Mouse (Mus musculus): ENCODE measurements around the gene Dusp16. TPM values are rescaled to one million over a fixed set of nuclear protein-coding genes. Genes with fewer than 3 reads are reported as not detected.
A peak's percentile ranks its signal among the peaks of the same experiment; 100 is the strongest.
"Not testable (repeated sequence)": the region's sequence is repeated elsewhere in the genome, so short reads cannot be mapped to it uniquely, and the experiment has no call there.

The Dusp16 gene
- polyA plus RNA-seq, 1 experiment from 2014 or later = 14.9 TPM

DNA sequence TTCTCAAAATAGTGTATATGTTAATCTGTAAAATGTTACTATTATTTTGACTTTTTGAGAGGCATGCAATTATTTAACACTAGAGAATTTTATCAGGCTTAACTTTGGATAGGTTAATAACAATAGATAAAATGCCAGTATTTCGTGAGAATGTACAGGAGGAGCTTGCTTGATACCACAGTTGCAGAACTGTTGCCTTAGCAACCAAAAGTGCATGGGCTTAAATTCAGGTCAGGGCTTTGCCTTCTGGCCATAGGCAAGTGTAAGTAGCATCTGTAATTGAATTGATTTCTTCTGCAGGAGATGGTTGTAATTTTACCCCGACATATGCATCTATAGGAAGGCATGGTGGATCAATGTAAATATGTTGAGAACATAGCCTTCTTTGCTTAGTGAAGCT is 107.4 kb downstream of the Dusp16 start:
- Histone ChIP-seq H3K9ac (ENCODE audit: low read length) (no peak overlapping the region; the same call in 1 of the 2 replicates), H3K4me2 (ENCODE audit: low read depth, low read length) (no peak overlapping the region), H3K27me3 (ENCODE audit: control insufficient read depth, insufficient read depth, low read length) (no peaks in the 10 kb centered on the region), H3K4me3 (ENCODE audit: low read length) (no peak overlapping the region), H3K9me3 (replicated peaks; ENCODE audit: control insufficient read depth, low read length) (no peaks in the 10 kb centered on the region), H3K36me3 (ENCODE audit: control insufficient read depth, insufficient read depth) (0 out of 2 replicates have a peak, but pooled peaks cover 2% of the 10 kb centered on the region), H3K4me1 (ENCODE audit: control insufficient read depth, insufficient read depth, low read length) (no peaks in the 10 kb centered on the region), H3K27ac (ENCODE audit: low read length) (no peak overlapping the region)
- ATAC-seq (replicated peaks; ENCODE audit: extremely low read depth, insufficient read depth, low FRiP score) = no peak
- 65% methylated on average over 2 of the region's 2 CpGs for WGBS

DNA sequence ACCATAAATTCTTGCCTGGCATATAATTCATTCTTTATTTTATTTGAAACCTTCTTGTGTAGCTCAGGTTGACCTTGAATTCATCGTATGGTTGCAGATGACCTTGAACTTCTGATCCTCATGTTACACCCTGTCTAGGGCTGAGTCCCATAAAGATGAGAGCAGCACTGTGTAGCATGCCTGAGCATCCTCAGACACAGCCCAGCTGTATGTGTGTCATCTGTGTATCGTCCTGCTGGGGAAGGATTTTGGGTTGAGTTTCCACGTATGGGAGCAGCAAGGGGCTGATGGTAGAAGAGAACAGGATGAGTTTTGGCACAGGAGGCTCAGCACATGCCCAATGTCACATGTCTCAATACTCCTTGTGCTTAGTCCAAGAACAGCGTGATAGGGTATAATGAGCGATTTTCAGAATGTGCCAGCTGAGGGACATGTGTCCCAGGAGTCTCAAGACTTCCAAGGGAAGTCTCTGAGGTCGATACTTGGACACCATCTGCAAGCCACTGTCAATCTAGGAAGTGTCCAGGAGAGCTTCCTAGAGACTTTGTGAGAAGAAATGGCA is 108.0 kb downstream of the Dusp16 start:
- Histone ChIP-seq H3K4me3 (ENCODE audit: low read length) (no peak overlapping the region), H3K4me2 (ENCODE audit: low read depth, low read length) (no peak overlapping the region), H3K9ac (ENCODE audit: low read length) (no peak overlapping the region), H3K27ac (ENCODE audit: low read length) (no peak overlapping the region), H3K4me1 (ENCODE audit: control insufficient read depth, insufficient read depth, low read length) (no peaks in the 10 kb centered on the region), H3K9me3 (replicated peaks; ENCODE audit: control insufficient read depth, low read length) (no peaks in the 10 kb centered on the region), H3K27me3 (ENCODE audit: control insufficient read depth, insufficient read depth, low read length) (no peaks in the 10 kb centered on the region), H3K36me3 (ENCODE audit: control insufficient read depth, insufficient read depth) (0 out of 2 replicates have a peak, but pooled peaks cover 2% of the 10 kb centered on the region)
- WGBS = 65% methylated on average over 6 of the region's 6 CpGs
- no peak for ATAC-seq (replicated peaks; ENCODE audit: extremely low read depth, insufficient read depth, low FRiP score)

- ATAC-seq (replicated peaks; ENCODE audit: extremely low read depth, insufficient read depth, low FRiP score); H3K4me3 ChIP-seq (ENCODE audit: low read length); H3K4me2 ChIP-seq (ENCODE audit: low read depth, low read length); H3K36me3 ChIP-seq (ENCODE audit: control insufficient read depth, insufficient read depth); H3K27ac ChIP-seq (ENCODE audit: low read length); H3K9me3 ChIP-seq (replicated peaks; ENCODE audit: control insufficient read depth, low read length); H3K4me1 ChIP-seq (ENCODE audit: control insufficient read depth, insufficient read depth, low read length); H3K27me3 ChIP-seq (ENCODE audit: control insufficient read depth, insufficient read depth, low read length); H3K9ac ChIP-seq (ENCODE audit: low read length): not testable (repeated sequence)
- 84% methylated on average over 4 of the region's 4 CpGs for WGBS
Observed at GRCm38 (mm10) chr6:134679330-134679729, 113.1 kb downstream of the Dusp16 start.

DNA sequence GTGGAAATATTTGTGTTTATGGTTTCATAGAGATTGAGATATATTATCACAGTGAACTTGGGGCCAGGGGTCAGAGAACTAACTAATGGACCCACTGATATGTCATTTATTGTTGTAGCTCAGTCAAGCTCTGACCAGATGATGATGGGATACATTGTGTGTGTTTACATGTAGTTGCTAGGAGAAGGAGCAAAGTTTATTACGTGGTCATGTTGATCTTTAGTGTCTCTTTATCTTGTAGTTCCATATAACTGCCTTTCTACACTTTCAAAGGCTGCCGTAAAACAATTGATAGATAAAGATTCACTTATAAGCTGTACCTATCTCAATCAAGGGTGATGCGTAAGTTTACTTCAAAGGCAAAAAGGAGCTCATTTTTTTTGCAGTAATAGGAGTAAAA is 114.4 kb downstream of the Dusp16 start:
- no peaks in the 10 kb centered on the region for H3K36me3 ChIP-seq (ENCODE audit: control insufficient read depth, insufficient read depth)
- no peak overlapping the region for H3K9ac ChIP-seq (ENCODE audit: low read length)
- no peak overlapping the region for H3K4me2 ChIP-seq (ENCODE audit: low read depth, low read length)
- no peak for ATAC-seq (replicated peaks; ENCODE audit: extremely low read depth, insufficient read depth, low FRiP score)
- H3K27me3 ChIP-seq (ENCODE audit: control insufficient read depth, insufficient read depth, low read length) = no peaks in the 10 kb centered on the region
- no peak overlapping the region for H3K4me3 ChIP-seq (ENCODE audit: low read length)
- H3K27ac ChIP-seq (ENCODE audit: low read length) = no peak overlapping the region
- 62% methylated on average over 3 of the region's 3 CpGs for WGBS
- H3K4me1 ChIP-seq (ENCODE audit: control insufficient read depth, insufficient read depth, low read length) = no peaks in the 10 kb centered on the region
- no peaks in the 10 kb centered on the region for H3K9me3 ChIP-seq (replicated peaks; ENCODE audit: control insufficient read depth, low read length)

GRCm38 (mm10) chr6:134677504-134677903 is 114.9 kb downstream of the Dusp16 start:
- H3K4me1 ChIP-seq (ENCODE audit: control insufficient read depth, insufficient read depth, low read length) = no peaks in the 10 kb centered on the region
- no peaks in the 10 kb centered on the region for H3K36me3 ChIP-seq (ENCODE audit: control insufficient read depth, insufficient read depth)
- no peaks in the 10 kb centered on the region for H3K27me3 ChIP-seq (ENCODE audit: control insufficient read depth, insufficient read depth, low read length)
- no peak overlapping the region for H3K9ac ChIP-seq (ENCODE audit: low read length)
- ATAC-seq (replicated peaks; ENCODE audit: extremely low read depth, insufficient read depth, low FRiP score) = no peak
- H3K9me3 ChIP-seq (replicated peaks; ENCODE audit: control insufficient read depth, low read length) = no peaks in the 10 kb centered on the region
- H3K27ac ChIP-seq (ENCODE audit: low read length) = no peak overlapping the region
- H3K4me2 ChIP-seq (ENCODE audit: low read depth, low read length) = no peak overlapping the region
- H3K4me3 ChIP-seq (ENCODE audit: low read length) = no peak overlapping the region
- 83% methylated on average over 4 of the region's 4 CpGs for WGBS

DNA sequence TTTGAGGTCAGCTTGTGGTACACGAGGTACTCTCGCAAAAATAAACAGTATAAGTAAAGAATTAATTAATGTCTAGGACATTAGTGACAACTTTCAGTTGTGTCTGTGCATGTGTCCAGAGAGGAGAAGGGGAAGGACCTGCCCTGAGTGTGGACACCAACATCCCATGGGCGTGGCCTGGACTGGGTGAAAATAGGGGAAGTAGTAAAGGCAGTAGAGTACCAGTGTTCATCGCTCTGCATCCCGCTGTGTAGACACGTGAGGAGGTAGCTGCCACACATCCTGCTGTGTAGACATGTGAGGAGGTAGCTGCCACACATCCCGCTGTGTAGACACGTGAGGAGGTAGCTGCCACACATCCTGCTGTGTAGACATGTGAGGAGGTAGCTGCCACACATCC is 118.7 kb downstream of the Dusp16 start:
- not testable (repeated sequence) for H3K4me2 ChIP-seq (ENCODE audit: low read depth, low read length); H3K9ac ChIP-seq (ENCODE audit: low read length); H3K27me3 ChIP-seq (ENCODE audit: control insufficient read depth, insufficient read depth, low read length); H3K36me3 ChIP-seq (ENCODE audit: control insufficient read depth, insufficient read depth); ATAC-seq (replicated peaks; ENCODE audit: extremely low read depth, insufficient read depth, low FRiP score); H3K9me3 ChIP-seq (replicated peaks; ENCODE audit: control insufficient read depth, low read length); H3K27ac ChIP-seq (ENCODE audit: low read length); H3K4me3 ChIP-seq (ENCODE audit: low read length)
- 89% methylated on average over 8 of the region's 8 CpGs for WGBS
- peaks cover 22% of the 10 kb centered on the region for H3K4me1 ChIP-seq (ENCODE audit: control insufficient read depth, insufficient read depth, low read length)

DNA sequence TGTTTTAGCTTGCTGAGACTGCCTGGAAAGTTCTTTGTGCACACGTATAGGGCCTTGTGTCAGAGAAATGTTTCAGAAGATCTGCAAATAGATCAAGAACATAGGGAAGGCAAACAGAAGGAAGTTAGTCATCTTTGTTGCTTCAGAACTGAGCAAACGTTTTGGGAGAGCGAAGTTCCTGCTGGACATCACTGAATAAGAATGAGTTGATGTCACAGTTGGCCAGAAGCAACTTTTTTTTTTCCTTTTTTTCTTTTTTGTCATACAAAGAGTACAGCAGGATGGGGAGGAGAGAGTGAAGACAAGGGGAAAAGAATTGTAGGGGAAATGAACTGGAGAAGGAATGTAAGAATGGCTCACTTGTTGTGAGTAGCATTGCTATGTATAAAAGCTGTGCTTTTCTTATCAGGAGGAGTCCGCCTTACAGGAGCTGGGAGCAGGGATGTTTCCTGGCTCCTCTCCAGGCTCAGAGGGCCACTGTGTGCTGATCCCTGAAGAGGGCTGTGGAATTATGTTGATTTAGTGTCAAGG is 121.5 kb downstream of the Dusp16 start:
- WGBS = 20% methylated on average over 4 of the region's 4 CpGs
- H3K9me3 ChIP-seq (replicated peaks; ENCODE audit: control insufficient read depth, low read length) = no peaks in the 10 kb centered on the region
- H3K36me3 ChIP-seq (ENCODE audit: control insufficient read depth, insufficient read depth) = no peaks in the 10 kb centered on the region
- H3K4me1 ChIP-seq (ENCODE audit: control insufficient read depth, insufficient read depth, low read length) = peaks cover 26% of the 10 kb centered on the region
- peak overlapping the region; percentile 42 for H3K4me2 ChIP-seq (ENCODE audit: low read depth, low read length)
- H3K9ac ChIP-seq (ENCODE audit: low read length) = no peak overlapping the region
- peak overlapping the region; percentile 66 for H3K27ac ChIP-seq (ENCODE audit: low read length)
- no peaks in the 10 kb centered on the region for H3K27me3 ChIP-seq (ENCODE audit: control insufficient read depth, insufficient read depth, low read length)
- peak; percentile 86 for ATAC-seq (replicated peaks; ENCODE audit: extremely low read depth, insufficient read depth, low FRiP score)
- H3K4me3 ChIP-seq (ENCODE audit: low read length) = no peak overlapping the region

- no peaks in the 10 kb centered on the region for H3K27me3 ChIP-seq (ENCODE audit: control insufficient read depth, insufficient read depth, low read length)
- H3K4me1 ChIP-seq (ENCODE audit: control insufficient read depth, insufficient read depth, low read length) = peaks cover 26% of the 10 kb centered on the region
- no peak for ATAC-seq (replicated peaks; ENCODE audit: extremely low read depth, insufficient read depth, low FRiP score)
- 75% methylated on average over 6 of the region's 6 CpGs for WGBS
- no peak overlapping the region for H3K9ac ChIP-seq (ENCODE audit: low read length)
- H3K4me3 ChIP-seq (ENCODE audit: low read length) = no peak overlapping the region
- no peaks in the 10 kb centered on the region for H3K36me3 ChIP-seq (ENCODE audit: control insufficient read depth, insufficient read depth)
- no peak overlapping the region for H3K27ac ChIP-seq (ENCODE audit: low read length)
- H3K4me2 ChIP-seq (ENCODE audit: low read depth, low read length) = no peak overlapping the region
- H3K9me3 ChIP-seq (replicated peaks; ENCODE audit: control insufficient read depth, low read length) = no peaks in the 10 kb centered on the region
Observed at GRCm38 (mm10) chr6:134669179-134669865, 123.1 kb downstream of the Dusp16 start.

DNA sequence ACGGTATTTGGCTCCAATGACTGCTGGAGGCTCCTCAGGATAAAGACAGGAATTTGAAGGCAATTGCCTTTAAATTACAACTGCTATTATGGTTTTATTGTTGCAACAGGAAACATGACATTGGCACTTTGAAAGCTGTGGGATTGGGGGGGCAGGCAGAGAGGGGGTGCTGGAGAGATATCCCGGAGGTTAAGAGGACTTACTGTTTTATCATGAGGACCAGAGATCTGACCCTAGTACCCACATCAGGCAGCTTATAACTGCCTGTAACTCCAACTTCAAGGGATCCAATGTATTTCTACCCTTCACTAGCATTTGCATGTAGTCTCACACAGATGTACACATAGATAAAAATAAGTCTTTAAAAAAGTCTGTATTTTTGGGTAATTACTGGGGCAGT is 123.9 kb downstream of the Dusp16 start:
- Histone ChIP-seq H3K9ac (ENCODE audit: low read length) (no peak overlapping the region), H3K4me2 (ENCODE audit: low read depth, low read length) (no peak overlapping the region), H3K27ac (ENCODE audit: low read length) (no peak overlapping the region), H3K4me1 (ENCODE audit: control insufficient read depth, insufficient read depth, low read length) (peaks cover 26% of the 10 kb centered on the region), H3K27me3 (ENCODE audit: control insufficient read depth, insufficient read depth, low read length) (no peaks in the 10 kb centered on the region), H3K36me3 (ENCODE audit: control insufficient read depth, insufficient read depth) (no peaks in the 10 kb centered on the region), H3K4me3 (ENCODE audit: low read length) (no peak overlapping the region), H3K9me3 (replicated peaks; ENCODE audit: control insufficient read depth, low read length) (no peaks in the 10 kb centered on the region)
- ATAC-seq (replicated peaks; ENCODE audit: extremely low read depth, insufficient read depth, low FRiP score) = no peak
- WGBS = 70% methylated on average over 2 of the region's 2 CpGs

Measured in heart, embryonic 16.5 days (tissue).